Mouse (Mus musculus): ENCODE results near the gene Noxa1.

GRCm38 (mm10) chr2:25141185-25141584 lies 46.2 kb upstream of the Noxa1 start:
- no peak for TF ChIP-seq EP300 (optimal IDR thresholded peaks at IDR 0.05)
- TF ChIP-seq CTCF (IDR thresholded peaks at IDR 0.05; ENCODE audit: low read depth), result peak; percentile 56

Measured in stomach, postnatal 0 days (tissue).